Mouse (Mus musculus): ENCODE measurements around the gene Cd80. TPM values are rescaled to one million over a fixed set of nuclear protein-coding genes. Genes with fewer than 3 reads are reported as not detected.

Gene Cd80
- polyA plus RNA-seq, 1 experiment = 1.8 TPM

DNA sequence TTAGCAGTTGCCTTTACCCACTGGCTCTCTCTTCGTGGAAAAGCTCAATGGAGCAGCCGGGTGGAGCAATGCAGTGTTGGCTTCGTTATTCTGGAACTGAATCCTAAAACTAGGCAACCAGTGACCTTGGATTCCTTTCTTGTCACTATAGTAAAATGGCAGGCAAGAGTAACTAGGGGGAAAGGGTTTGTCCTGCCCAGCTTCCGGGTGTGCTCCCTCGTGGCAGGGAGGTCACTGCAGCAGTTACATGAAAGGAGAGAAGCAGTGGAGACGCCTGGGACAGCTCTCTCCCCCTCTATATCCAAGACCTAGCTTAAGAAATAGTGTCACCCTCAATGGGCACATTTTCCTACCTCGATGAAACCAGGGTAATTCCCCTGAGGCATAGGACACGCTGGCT is 14.1 kb downstream of the Cd80 start:
- Histone ChIP-seq H3K36me3 (ENCODE audit: control insufficient read depth, insufficient read depth, low read length) (no peaks in the 10 kb centered on the region), H3K4me3 (ENCODE audit: extremely low read depth, insufficient read depth, insufficient read length) (no peak overlapping the region), H3K27ac (ENCODE audit: insufficient read depth, low read length) (no peak overlapping the region), H3K27me3 (ENCODE audit: control insufficient read depth, insufficient read depth, low read length) (no peaks in the 10 kb centered on the region), H3K4me1 (ENCODE audit: control insufficient read depth, insufficient read depth, insufficient read length) (no peaks in the 10 kb centered on the region)
- DNase-seq (ENCODE audit: low read depth in 1 of 2, low spot score in 2 of 2) = no peak
- WGBS = 83% methylated on average over 8 of the region's 8 CpGs
- no peak for TF ChIP-seq CTCF (IDR thresholded peaks at IDR 0.05; ENCODE audit: extremely low read depth, insufficient read depth, insufficient read length, insufficient replicate concordance)

DNA sequence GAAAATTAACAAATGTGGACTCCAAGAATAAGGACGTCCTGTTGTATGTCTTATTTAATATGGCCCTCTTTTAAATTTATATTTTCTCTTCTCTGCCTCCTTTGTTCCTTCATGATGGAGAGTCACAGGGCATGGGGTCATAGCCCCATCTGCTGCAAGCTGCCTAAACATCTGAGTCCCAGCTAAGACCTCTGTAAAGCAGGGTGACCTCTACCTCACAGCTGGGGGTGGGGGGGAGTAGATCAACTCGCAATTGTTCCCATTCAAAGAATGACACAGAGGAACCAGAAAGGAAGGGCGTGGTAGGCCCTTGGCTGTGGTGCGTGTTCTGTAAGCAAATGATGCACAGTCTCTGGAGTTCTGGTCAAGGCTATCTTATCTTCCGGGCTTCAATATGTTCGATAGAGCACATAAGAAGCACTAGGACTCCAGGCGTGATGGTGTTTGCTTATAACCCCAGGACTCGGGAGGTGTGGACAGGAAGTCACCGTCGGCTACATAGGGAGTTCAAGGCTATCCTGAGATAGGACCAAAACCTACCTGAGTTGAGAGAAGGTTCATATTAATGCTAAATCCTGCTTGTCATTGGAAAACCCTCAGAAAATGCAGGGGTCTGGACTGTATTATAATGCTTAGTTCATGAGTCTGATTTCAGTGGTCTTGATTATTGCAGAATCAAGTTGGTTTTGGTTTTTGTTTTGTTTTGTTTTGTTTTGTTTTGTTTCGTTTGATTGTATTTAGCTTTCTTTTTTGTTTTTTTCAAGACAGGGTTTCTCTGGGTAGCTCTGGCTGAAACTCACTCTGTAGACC is 16.5 kb downstream of the Cd80 start:
- no peak for DNase-seq (ENCODE audit: low read depth in 1 of 2, low spot score in 2 of 2)
- Histone ChIP-seq H3K4me1 (ENCODE audit: control insufficient read depth, insufficient read depth, insufficient read length) (peaks cover 3% of the 10 kb centered on the region; the same call in 1 of the 2 replicates), H3K36me3 (ENCODE audit: control insufficient read depth, insufficient read depth, low read length) (no peaks in the 10 kb centered on the region), H3K27me3 (ENCODE audit: control insufficient read depth, insufficient read depth, low read length) (no peaks in the 10 kb centered on the region), H3K27ac (ENCODE audit: insufficient read depth, low read length) (no peak overlapping the region), H3K4me3 (ENCODE audit: extremely low read depth, insufficient read depth, insufficient read length) (no peak overlapping the region)
- 76% methylated on average over 11 of the region's 11 CpGs for WGBS
- TF ChIP-seq POLR2A (IDR thresholded peaks at IDR 0.05; ENCODE audit: low read depth, low read length) = no peak
- no peak for TF ChIP-seq CTCF (IDR thresholded peaks at IDR 0.05; ENCODE audit: extremely low read depth, insufficient read depth, insufficient read length, insufficient replicate concordance)

DNA sequence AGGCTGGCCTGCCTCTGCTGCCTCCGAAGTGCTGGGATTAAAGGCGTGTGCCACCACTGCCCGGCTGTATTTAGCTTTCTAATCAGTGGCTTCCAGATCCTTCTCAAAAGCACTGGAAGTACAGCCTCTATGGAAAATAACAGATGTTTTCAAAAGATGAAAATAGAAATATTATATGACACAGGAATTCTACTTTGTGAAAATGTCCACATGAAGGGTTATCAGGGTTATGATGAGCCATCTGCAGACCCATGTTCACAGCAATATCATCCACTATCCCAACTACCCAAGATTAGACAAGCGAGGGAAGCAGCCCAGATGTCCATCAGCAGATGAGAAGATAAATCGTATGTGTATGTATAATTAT is 17.1 kb downstream of the Cd80 start:
- Histone ChIP-seq H3K4me3 (ENCODE audit: extremely low read depth, insufficient read depth, insufficient read length) (no peak overlapping the region), H3K4me1 (ENCODE audit: control insufficient read depth, insufficient read depth, insufficient read length) (peaks cover 3% of the 10 kb centered on the region; the same call in 1 of the 2 replicates), H3K36me3 (ENCODE audit: control insufficient read depth, insufficient read depth, low read length) (no peaks in the 10 kb centered on the region), H3K27ac (ENCODE audit: insufficient read depth, low read length) (no peak overlapping the region), H3K27me3 (ENCODE audit: control insufficient read depth, insufficient read depth, low read length) (no peaks in the 10 kb centered on the region)
- no peak for TF ChIP-seq CTCF (IDR thresholded peaks at IDR 0.05; ENCODE audit: extremely low read depth, insufficient read depth, insufficient read length, insufficient replicate concordance)
- no peak for TF ChIP-seq POLR2A (IDR thresholded peaks at IDR 0.05; ENCODE audit: low read depth, low read length)
- WGBS = 90% methylated on average over 5 of the region's 5 CpGs
- no peak for DNase-seq (ENCODE audit: low read depth in 1 of 2, low spot score in 2 of 2)

DNA sequence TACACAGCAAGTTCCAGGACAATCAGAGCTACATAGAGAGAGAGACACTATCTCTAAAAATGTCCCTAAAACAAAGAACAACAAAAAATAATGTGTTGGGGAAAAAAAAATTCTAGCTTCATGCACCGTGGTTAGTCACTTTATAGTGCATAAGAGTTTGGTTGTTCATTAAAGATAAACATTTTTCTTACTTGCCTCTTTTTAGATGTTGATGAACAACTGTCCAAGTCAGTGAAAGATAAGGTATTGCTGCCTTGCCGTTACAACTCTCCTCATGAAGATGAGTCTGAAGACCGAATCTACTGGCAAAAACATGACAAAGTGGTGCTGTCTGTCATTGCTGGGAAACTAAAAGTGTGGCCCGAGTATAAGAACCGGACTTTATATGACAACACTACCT is 18.3 kb downstream of the Cd80 start:
- Histone ChIP-seq H3K36me3 (ENCODE audit: control insufficient read depth, insufficient read depth, low read length) (no peaks in the 10 kb centered on the region), H3K4me1 (ENCODE audit: control insufficient read depth, insufficient read depth, insufficient read length) (peaks cover 3% of the 10 kb centered on the region; the same call in 1 of the 2 replicates), H3K4me3 (ENCODE audit: extremely low read depth, insufficient read depth, insufficient read length) (no peak overlapping the region), H3K27ac (ENCODE audit: insufficient read depth, low read length) (no peak overlapping the region), H3K27me3 (ENCODE audit: control insufficient read depth, insufficient read depth, low read length) (no peaks in the 10 kb centered on the region)
- no peak for TF ChIP-seq CTCF (IDR thresholded peaks at IDR 0.05; ENCODE audit: extremely low read depth, insufficient read depth, insufficient read length, insufficient replicate concordance)
- TF ChIP-seq POLR2A (IDR thresholded peaks at IDR 0.05; ENCODE audit: low read depth, low read length) = no peak
- no peak for DNase-seq (ENCODE audit: low read depth in 1 of 2, low spot score in 2 of 2)
- 82% methylated on average over 5 of the region's 5 CpGs for WGBS

DNA sequence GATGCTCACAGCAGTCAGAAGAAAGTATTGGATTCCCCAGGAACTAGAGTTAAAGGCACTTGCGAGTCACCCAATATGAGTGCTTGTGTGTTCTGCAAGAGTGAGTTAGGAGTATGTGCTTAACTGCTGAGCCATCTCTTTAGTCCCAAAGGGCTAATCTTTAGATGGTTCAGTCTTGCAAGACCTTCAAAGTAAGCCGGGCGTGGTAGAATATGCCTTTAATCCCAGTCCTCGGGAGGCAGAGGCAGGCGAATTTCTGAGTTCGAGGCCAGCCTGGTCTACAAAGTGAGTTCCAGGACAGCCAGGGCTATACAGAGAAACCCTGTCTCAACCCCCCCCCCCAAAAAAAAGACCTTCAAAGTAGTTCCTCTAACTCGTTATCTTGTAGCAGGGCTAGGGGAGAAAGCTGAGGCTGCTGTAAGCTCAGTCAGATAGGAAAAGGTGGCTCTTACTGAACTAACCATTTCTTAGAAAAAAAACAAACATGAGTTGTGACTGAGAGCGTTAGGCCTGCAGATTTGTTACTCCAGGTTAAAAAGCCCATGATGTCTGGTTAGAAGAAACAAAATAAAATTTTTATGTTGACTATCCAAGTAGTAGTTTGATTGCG is 19.4 kb downstream of the Cd80 start:
- Histone ChIP-seq H3K27ac (ENCODE audit: insufficient read depth, low read length) (no peak overlapping the region), H3K36me3 (ENCODE audit: control insufficient read depth, insufficient read depth, low read length) (no peaks in the 10 kb centered on the region), H3K4me1 (ENCODE audit: control insufficient read depth, insufficient read depth, insufficient read length) (peaks cover 3% of the 10 kb centered on the region; the same call in 1 of the 2 replicates), H3K27me3 (ENCODE audit: control insufficient read depth, insufficient read depth, low read length) (no peaks in the 10 kb centered on the region), H3K4me3 (ENCODE audit: extremely low read depth, insufficient read depth, insufficient read length) (no peak overlapping the region)
- TF ChIP-seq POLR2A (IDR thresholded peaks at IDR 0.05; ENCODE audit: low read depth, low read length) (no peak), CTCF (IDR thresholded peaks at IDR 0.05; ENCODE audit: extremely low read depth, insufficient read depth, insufficient read length, insufficient replicate concordance) (no peak)
- no peak for DNase-seq (ENCODE audit: low read depth in 1 of 2, low spot score in 2 of 2)
- WGBS = 67% methylated on average over 9 of the region's 9 CpGs

DNA sequence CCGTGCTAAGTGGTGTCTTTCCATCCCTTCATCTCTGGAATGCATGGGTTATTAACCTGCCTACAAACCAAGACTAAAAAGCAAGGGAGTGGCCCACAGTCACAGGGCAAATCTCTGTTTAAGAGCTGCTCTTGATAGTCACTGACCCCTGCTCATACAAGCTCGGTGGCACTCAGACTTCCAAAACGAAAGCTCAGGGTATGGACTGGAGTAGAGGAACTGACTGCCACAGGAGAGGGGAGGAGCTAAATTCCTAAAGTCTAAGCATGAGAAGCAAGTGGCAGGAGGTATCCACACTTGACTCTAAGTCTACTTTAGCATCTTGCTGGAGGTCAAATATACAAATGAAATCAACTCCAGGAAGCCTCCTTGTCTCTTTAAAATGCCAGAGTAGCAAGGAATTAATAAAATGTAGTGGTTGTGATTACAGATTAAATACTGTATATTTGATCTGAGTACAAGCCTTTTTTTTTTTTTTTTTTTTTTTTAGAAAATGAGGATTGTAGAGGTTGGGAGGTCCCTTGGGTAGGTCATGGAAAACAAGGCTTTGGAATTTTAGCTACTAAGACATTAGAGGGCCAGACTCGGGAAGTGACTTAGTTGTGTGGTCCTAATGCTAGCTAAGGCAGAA is 20.4 kb downstream of the Cd80 start:
- Histone ChIP-seq H3K27me3 (ENCODE audit: control insufficient read depth, insufficient read depth, low read length) (no peaks in the 10 kb centered on the region), H3K36me3 (ENCODE audit: control insufficient read depth, insufficient read depth, low read length) (no peaks in the 10 kb centered on the region), H3K4me1 (ENCODE audit: control insufficient read depth, insufficient read depth, insufficient read length) (peaks cover 3% of the 10 kb centered on the region; the same call in 1 of the 2 replicates), H3K4me3 (ENCODE audit: extremely low read depth, insufficient read depth, insufficient read length) (peak overlapping the region; percentile 58; the same call in 1 of the 2 replicates), H3K27ac (ENCODE audit: insufficient read depth, low read length) (no peak overlapping the region)
- WGBS = 37% methylated on average over 4 of the region's 4 CpGs
- TF ChIP-seq POLR2A (IDR thresholded peaks at IDR 0.05; ENCODE audit: low read depth, low read length) = no peak
- no peak for TF ChIP-seq CTCF (IDR thresholded peaks at IDR 0.05; ENCODE audit: extremely low read depth, insufficient read depth, insufficient read length, insufficient replicate concordance)
- DNase-seq (ENCODE audit: low read depth in 1 of 2, low spot score in 2 of 2) = no peak

Data from spleen, adult 2 months (tissue).